Mouse (Mus musculus) neutrophil, adult 5-6 weeks (primary cell): Measurements from ENCODE around the gene 2010111I01Rik. TPM values are rescaled to one million over a fixed set of nuclear protein-coding genes. Genes with fewer than 3 reads are reported as not detected.
A peak's percentile ranks its signal among the peaks of the same experiment; 100 is the strongest.
"Not testable (repeated sequence)": the region's sequence is repeated elsewhere in the genome, so short reads cannot be mapped to it uniquely, and the experiment has no call there.

Experiments used
- ATAC-seq: fragments of 151-379, 151-347 bp; 2 replicates; pipeline ENCODE4 v1.8.0; 2017; ENCODE audit warnings: mild to moderate bottlenecking, moderate TSS enrichment; ENCODE audit not compliant: insufficient number of reproducible peaks, poor library complexity, low FRiP score, severe bottlenecking; ENCODE audit errors: extremely low read depth
- total RNA-seq: library from RNA; stranded (forward); fragments of 200-1000 nt; gene quantifications from 2 replicates; pipeline ENCODE4 v1.2.3, GENCODE M21; 2017

Gene 2010111I01Rik
- total RNA-seq, 1 experiment from 2014 or later, result 44.1 TPM

- no peak for ATAC-seq
Observed at GRCm38 (mm10) chr13:63216537-63216936, 251.8 kb downstream of the 2010111I01Rik start.

GRCm38 (mm10) chr13:63223026-63223770, 258.5 kb downstream of the 2010111I01Rik start:
- ATAC-seq, result peak; percentile 26; the same call in 1 of the 2 replicates

GRCm38 (mm10) chr13:63225796-63226583, 261.3 kb downstream of the 2010111I01Rik start:
- no peak for ATAC-seq

- ATAC-seq, result no peak
Observed at GRCm38 (mm10) chr13:63227785-63228184, 263.1 kb downstream of the 2010111I01Rik start.

- ATAC-seq, result no peak
Observed at GRCm38 (mm10) chr13:63230955-63231701, 266.4 kb downstream of the 2010111I01Rik start.

- ATAC-seq, result no peak
Observed at GRCm38 (mm10) chr13:63231702-63232070, 267.0 kb downstream of the 2010111I01Rik start.

- ATAC-seq, result no peak
Observed at GRCm38 (mm10) chr13:63232558-63232957, 267.9 kb downstream of the 2010111I01Rik start.

GRCm38 (mm10) chr13:63234520-63234919, 269.8 kb downstream of the 2010111I01Rik start:
- not testable (repeated sequence) for ATAC-seq

GRCm38 (mm10) chr13:63235551-63235950, 270.9 kb downstream of the 2010111I01Rik start:
- ATAC-seq, result no peak

- ATAC-seq, result no peak
Observed at GRCm38 (mm10) chr13:63236159-63236893, 271.6 kb downstream of the 2010111I01Rik start.

- no peak for ATAC-seq
Observed at GRCm38 (mm10) chr13:63238045-63238444, 273.4 kb downstream of the 2010111I01Rik start.

GRCm38 (mm10) chr13:63239301-63239804, 274.7 kb downstream of the 2010111I01Rik start:
- ATAC-seq, result no peak

GRCm38 (mm10) chr13:63239877-63240671, 275.4 kb downstream of the 2010111I01Rik start:
- ATAC-seq, result peak; percentile 62

GRCm38 (mm10) chr13:63240835-63241234, 276.1 kb downstream of the 2010111I01Rik start:
- ATAC-seq, result no peak

- no peak for ATAC-seq
Observed at GRCm38 (mm10) chr13:63241665-63242064, 277.0 kb downstream of the 2010111I01Rik start.

GRCm38 (mm10) chr13:63242401-63243192, 277.9 kb downstream of the 2010111I01Rik start:
- no peak for ATAC-seq

GRCm38 (mm10) chr13:63243586-63243985, 278.9 kb downstream of the 2010111I01Rik start:
- no peak for ATAC-seq
